Mouse (Mus musculus): ENCODE measurements around the gene Ctdspl.

- TF ChIP-seq CTCF (IDR thresholded peaks at IDR 0.05; ENCODE audit: borderline replicate concordance, control insufficient read depth, extremely low read depth, insufficient read depth, low read length, poor library complexity), result no peak
- TF ChIP-seq POLR2A (IDR thresholded peaks at IDR 0.05; ENCODE audit: control insufficient read depth, extremely low read depth, insufficient read depth, low read length, poor library complexity), result no peak
Observed at GRCm38 (mm10) chr9:118986286-118986685, 60.0 kb downstream of the Ctdspl start.
